Mouse (Mus musculus): ENCODE data around the gene Bsg.

DNA sequence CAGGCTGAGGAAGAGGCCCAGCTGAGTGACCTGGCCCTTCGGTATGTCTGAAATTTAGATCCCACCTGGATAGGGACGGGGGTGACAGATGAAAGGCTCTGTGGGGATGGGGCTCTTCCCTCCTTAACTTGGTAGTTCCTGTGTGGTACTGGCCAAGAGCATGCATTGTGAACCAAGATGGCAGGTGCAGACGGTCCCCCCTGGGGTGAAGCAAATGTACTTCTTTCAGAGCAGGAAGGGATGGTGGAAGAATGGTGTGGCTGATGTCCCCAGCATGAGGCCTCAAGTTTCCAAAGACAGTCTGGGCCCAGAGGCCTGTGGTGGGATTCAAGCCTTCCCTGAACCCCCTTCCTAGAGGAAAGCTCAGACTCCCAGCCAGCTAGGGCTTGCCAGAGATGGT, 51.6 kb downstream of the Bsg start:
- TF ChIP-seq USF1 (IDR thresholded peaks at IDR 0.05; ENCODE audit: low read depth, low read length) (no peak), POLR2A (IDR thresholded peaks at IDR 0.05; ENCODE audit: control insufficient read depth in 1 of 2, insufficient read depth in 1 of 2, low read depth in 1 of 2, low read length in 2 of 2, poor library complexity in 1 of 2) (no peak), CHD2 (IDR thresholded peaks at IDR 0.05; ENCODE audit: low read length) (no peak), TAL1 (IDR thresholded peaks at IDR 0.05; ENCODE audit: low read length) (no peak), ZMIZ1 (IDR thresholded peaks at IDR 0.05; ENCODE audit: low read depth, low read length) (no peak), CTCF (IDR thresholded peaks at IDR 0.05 in 2 of 3, conservative IDR thresholded peaks at IDR 0.05 in 1 of 3; ENCODE audit: control insufficient read depth in 1 of 3, insufficient read depth in 1 of 3, low read depth in 2 of 3, low read length in 3 of 3, poor library complexity in 1 of 3, severe bottlenecking in 1 of 3) (no peak), USF2 (IDR thresholded peaks at IDR 0.05; ENCODE audit: borderline replicate concordance in 1 of 2, insufficient read depth in 1 of 2, low read depth in 1 of 2, low read length in 2 of 2) (no peak), E2F4 (IDR thresholded peaks at IDR 0.05; ENCODE audit: borderline replicate concordance, low read depth, low read length) (no peak), HCFC1 (IDR thresholded peaks at IDR 0.05; ENCODE audit: low read depth, low read length) (no peak), EP300 (IDR thresholded peaks at IDR 0.05; ENCODE audit: low read depth in 1 of 2, low read length in 2 of 2) (no peak), ZKSCAN1 (IDR thresholded peaks at IDR 0.05; ENCODE audit: low read depth, low read length) (no peak), MEF2A (IDR thresholded peaks at IDR 0.05; ENCODE audit: extremely low read depth, insufficient replicate concordance, low read depth, low read length, poor library complexity, severe bottlenecking) (no peak)
